Mouse (Mus musculus): ENCODE measurements at regions not wholly inside any gene's neighbourhood (a gene's known extent, or its start where the extent isn't known, plus 50 kb on each side); places are given as distances from the start of the nearest gene placed in this dataset.

GRCm38 (mm10) chr5:119214937-119215336, 455.5 kb upstream of the Tbx3 start:
- H3K4me1 ChIP-seq (replicated peaks), result peaks cover 7% of the 10 kb centered on the region
- 87% methylated on average over 9 of the region's 9 CpGs for WGBS
- H3K36me3 ChIP-seq, result no peaks in the 10 kb centered on the region
- H3K9me3 ChIP-seq (replicated peaks), result peaks cover 2% of the 10 kb centered on the region
- no peak overlapping the region for H3K27ac ChIP-seq (ENCODE audit: poor library complexity, severe bottlenecking)
- H3K4me2 ChIP-seq, result no peak overlapping the region
- no peaks in the 10 kb centered on the region for H3K27me3 ChIP-seq (replicated peaks)
- H3K9ac ChIP-seq, result no peak overlapping the region
- no peak for ATAC-seq (ENCODE audit: insufficient number of reproducible peaks, low FRiP score)
- H3K4me3 ChIP-seq, result no peak overlapping the region

- no peaks in the 10 kb centered on the region for H3K9me3 ChIP-seq (replicated peaks)
- no peak for ATAC-seq (ENCODE audit: insufficient number of reproducible peaks, low FRiP score)
- no peak overlapping the region for H3K9ac ChIP-seq
- no peak overlapping the region for H3K4me2 ChIP-seq
- no peak overlapping the region for H3K27ac ChIP-seq (ENCODE audit: poor library complexity, severe bottlenecking)
- no peak overlapping the region for H3K4me3 ChIP-seq
- H3K36me3 ChIP-seq, result no peaks in the 10 kb centered on the region
- no peaks in the 10 kb centered on the region for H3K27me3 ChIP-seq (replicated peaks)
- WGBS, result 75% methylated on average over 10 of the region's 10 CpGs
- H3K4me1 ChIP-seq (replicated peaks), result peaks cover 7% of the 10 kb centered on the region
These were observed 455.1 kb upstream of the Tbx3 start for GRCm38 (mm10) chr5:119215364-119215763.

- Histone ChIP-seq H3K4me3 (no peak overlapping the region), H3K27me3 (replicated peaks) (peaks cover under 1% of the 10 kb centered on the region; the same call in 1 of the 2 replicates), H3K9me3 (replicated peaks) (no peaks in the 10 kb centered on the region), H3K36me3 (no peaks in the 10 kb centered on the region), H3K4me1 (replicated peaks) (peaks cover 7% of the 10 kb centered on the region), H3K9ac (no peak overlapping the region), H3K4me2 (no peak overlapping the region), H3K27ac (ENCODE audit: poor library complexity, severe bottlenecking) (no peak overlapping the region)
- 80% methylated on average over 3 of the region's 3 CpGs for WGBS
- ATAC-seq (ENCODE audit: insufficient number of reproducible peaks, low FRiP score), result no peak
These were observed 454.3 kb upstream of the Tbx3 start for GRCm38 (mm10) chr5:119216146-119216545.

- 84% methylated on average over 9 of the region's 9 CpGs for WGBS
- Histone ChIP-seq H3K9ac (no peak overlapping the region), H3K4me3 (no peak overlapping the region), H3K4me2 (no peak overlapping the region), H3K36me3 (no peaks in the 10 kb centered on the region), H3K9me3 (replicated peaks) (no peaks in the 10 kb centered on the region), H3K27me3 (replicated peaks) (peaks cover 4% of the 10 kb centered on the region; the same call in 1 of the 2 replicates), H3K4me1 (replicated peaks) (peaks cover 7% of the 10 kb centered on the region), H3K27ac (ENCODE audit: poor library complexity, severe bottlenecking) (no peak overlapping the region)
- no peak for ATAC-seq (ENCODE audit: insufficient number of reproducible peaks, low FRiP score)
These were observed 453.4 kb upstream of the Tbx3 start for GRCm38 (mm10) chr5:119217077-119217476.

GRCm38 (mm10) chr5:119228691-119229090, 441.8 kb upstream of the Tbx3 start:
- H3K27me3 ChIP-seq (replicated peaks), result no peaks in the 10 kb centered on the region
- H3K9ac ChIP-seq, result no peak overlapping the region
- 92% methylated on average over 5 of the region's 5 CpGs for WGBS
- H3K27ac ChIP-seq (ENCODE audit: poor library complexity, severe bottlenecking), result no peak overlapping the region
- ATAC-seq (ENCODE audit: insufficient number of reproducible peaks, low FRiP score), result no peak
- no peak overlapping the region for H3K4me2 ChIP-seq
- no peak overlapping the region for H3K4me3 ChIP-seq
- no peaks in the 10 kb centered on the region for H3K36me3 ChIP-seq
- no peaks in the 10 kb centered on the region for H3K9me3 ChIP-seq (replicated peaks)
- H3K4me1 ChIP-seq (replicated peaks), result no peaks in the 10 kb centered on the region

GRCm38 (mm10) chr5:119232941-119233340, 437.5 kb upstream of the Tbx3 start:
- Histone ChIP-seq H3K4me2 (no peak overlapping the region), H3K4me3 (no peak overlapping the region), H3K36me3 (no peaks in the 10 kb centered on the region), H3K9ac (no peak overlapping the region), H3K9me3 (replicated peaks) (no peaks in the 10 kb centered on the region), H3K27me3 (replicated peaks) (0 out of 2 replicates have a peak, but pooled peaks cover 3% of the 10 kb centered on the region), H3K4me1 (replicated peaks) (no peaks in the 10 kb centered on the region), H3K27ac (ENCODE audit: poor library complexity, severe bottlenecking) (no peak overlapping the region)
- ATAC-seq (ENCODE audit: insufficient number of reproducible peaks, low FRiP score), result no peak
- WGBS, result 51% methylated on average over 7 of the region's 7 CpGs

- Histone ChIP-seq H3K36me3 (no peaks in the 10 kb centered on the region), H3K4me2 (no peak overlapping the region), H3K4me3 (no peak overlapping the region), H3K9me3 (replicated peaks) (no peaks in the 10 kb centered on the region), H3K27me3 (replicated peaks) (0 out of 2 replicates have a peak, but pooled peaks cover 5% of the 10 kb centered on the region), H3K27ac (ENCODE audit: poor library complexity, severe bottlenecking) (no peak overlapping the region), H3K4me1 (replicated peaks) (no peaks in the 10 kb centered on the region), H3K9ac (no peak overlapping the region)
- 85% methylated on average over 10 of the region's 10 CpGs for WGBS
- no peak for ATAC-seq (ENCODE audit: insufficient number of reproducible peaks, low FRiP score)
These were observed 434.6 kb upstream of the Tbx3 start for GRCm38 (mm10) chr5:119235884-119236283.

GRCm38 (mm10) chr5:119246824-119247223, 423.6 kb upstream of the Tbx3 start:
- no peak for ATAC-seq (ENCODE audit: insufficient number of reproducible peaks, low FRiP score)
- H3K27ac ChIP-seq (ENCODE audit: poor library complexity, severe bottlenecking), result no peak overlapping the region

GRCm38 (mm10) chr5:119248626-119249025, 421.8 kb upstream of the Tbx3 start:
- H3K9ac ChIP-seq, result no peak overlapping the region
- H3K27me3 ChIP-seq (replicated peaks), result no peaks in the 10 kb centered on the region
- H3K9me3 ChIP-seq (replicated peaks), result no peaks in the 10 kb centered on the region
- H3K36me3 ChIP-seq, result no peaks in the 10 kb centered on the region
- H3K27ac ChIP-seq (ENCODE audit: poor library complexity, severe bottlenecking), result no peak overlapping the region
- no peak overlapping the region for H3K4me2 ChIP-seq
- ATAC-seq (ENCODE audit: insufficient number of reproducible peaks, low FRiP score), result no peak
- H3K4me1 ChIP-seq (replicated peaks), result peaks cover 13% of the 10 kb centered on the region
- H3K4me3 ChIP-seq, result no peak overlapping the region
- WGBS, result 62% methylated on average over 6 of the region's 6 CpGs

More at GRCm38 (mm10) chr5:119246824-119247223, 423.6 kb upstream of the Tbx3 start:
- no peak overlapping the region for H3K4me3 ChIP-seq
- peaks cover 13% of the 10 kb centered on the region for H3K4me1 ChIP-seq (replicated peaks)
- H3K27me3 ChIP-seq (replicated peaks), result no peaks in the 10 kb centered on the region
- no peaks in the 10 kb centered on the region for H3K9me3 ChIP-seq (replicated peaks)
- WGBS, result 67% methylated on average over 10 of the region's 10 CpGs
- H3K9ac ChIP-seq, result no peak overlapping the region
- H3K36me3 ChIP-seq, result no peaks in the 10 kb centered on the region
- no peak overlapping the region for H3K4me2 ChIP-seq

GRCm38 (mm10) chr5:119249124-119249718, 421.2 kb upstream of the Tbx3 start:
- WGBS, result 36% methylated on average over 6 of the region's 6 CpGs
- no peaks in the 10 kb centered on the region for H3K27me3 ChIP-seq (replicated peaks)
- ATAC-seq (ENCODE audit: insufficient number of reproducible peaks, low FRiP score), result no peak; the same call in 1 of the 2 replicates

GRCm38 (mm10) chr5:119251311-119252047, 419.0 kb upstream of the Tbx3 start:
- no peak for ATAC-seq (ENCODE audit: insufficient number of reproducible peaks, low FRiP score)
- no peak overlapping the region for H3K4me2 ChIP-seq
- no peaks in the 10 kb centered on the region for H3K36me3 ChIP-seq
- no peak overlapping the region for H3K9ac ChIP-seq
- no peak overlapping the region for H3K4me3 ChIP-seq
- H3K27ac ChIP-seq (ENCODE audit: poor library complexity, severe bottlenecking), result no peak overlapping the region
- H3K27me3 ChIP-seq (replicated peaks), result no peaks in the 10 kb centered on the region
- no peaks in the 10 kb centered on the region for H3K9me3 ChIP-seq (replicated peaks)
- 47% methylated on average over 9 of the region's 9 CpGs for WGBS
- peaks cover 13% of the 10 kb centered on the region for H3K4me1 ChIP-seq (replicated peaks)

More at GRCm38 (mm10) chr5:119249124-119249718, 421.2 kb upstream of the Tbx3 start:
- Histone ChIP-seq H3K4me2 (no peak overlapping the region), H3K27ac (ENCODE audit: poor library complexity, severe bottlenecking) (no peak overlapping the region), H3K36me3 (no peaks in the 10 kb centered on the region), H3K9ac (no peak overlapping the region), H3K9me3 (replicated peaks) (no peaks in the 10 kb centered on the region), H3K4me1 (replicated peaks) (peaks cover 13% of the 10 kb centered on the region), H3K4me3 (no peak overlapping the region)
